Mouse (Mus musculus) intestine, embryonic 14.5 days (tissue): ENCODE data around the gene Kif17. TPM values are rescaled to one million over a fixed set of nuclear protein-coding genes. Genes with fewer than 3 reads are reported as not detected.

ENCODE experiments used
- ATAC-seq: fragments of 200-750 bp; cut with Nextera tagmentation; replicated peaks from 2 replicates; pipeline ENCODE4 v1.8.0; 2017; ENCODE audit warnings: low read depth, moderate number of reproducible peaks, moderate TSS enrichment, moderate library complexity; ENCODE audit not compliant: low FRiP score, low TSS enrichment
- DNase-seq: peaks from one replicate; pipeline ENCODE4 v3.0.0-alpha.2; 2018; ENCODE audit warnings: low spot score
- H3K27ac ChIP-seq: fragments of 300-500 bp; sonication (generic); 2 replicates; pipeline ENCODE4 v1.5.1; 2014; ENCODE audit warnings: low read depth, mild to moderate bottlenecking, control low read depth
- H3K27me3 ChIP-seq: fragments of 300-500 bp; sonication (generic); replicated peaks from 2 replicates; pipeline ENCODE4 v1.6.1; 2014; ENCODE audit warnings: low read length, control low read depth; ENCODE audit not compliant: control insufficient read depth, insufficient read depth
- H3K36me3 ChIP-seq: fragments of 300-500 bp; sonication (generic); 2 replicates; pipeline ENCODE4 v1.6.1; 2014; ENCODE audit warnings: low read length, control low read depth; ENCODE audit not compliant: control insufficient read depth, insufficient read depth
- H3K4me1 ChIP-seq: fragments of 300-500 bp; sonication (generic); replicated peaks from 2 replicates; pipeline ENCODE4 v1.6.1; 2014; ENCODE audit warnings: low read length, control low read depth, mixed read lengths; ENCODE audit not compliant: control insufficient read depth, insufficient read depth
- H3K4me2 ChIP-seq: fragments of 300-500 bp; sonication (generic); 2 replicates; pipeline ENCODE4 v1.6.1; 2014; ENCODE audit warnings: low read length
- H3K4me3 ChIP-seq: fragments of 300-500 bp; sonication (generic); 2 replicates; pipeline ENCODE4 v1.5.1; 2014; ENCODE audit warnings: low read depth, low read length, control low read depth, mixed read lengths
- H3K9ac ChIP-seq: fragments of 300-500 bp; sonication (generic); 2 replicates; pipeline ENCODE4 v1.6.1; 2014; ENCODE audit warnings: mild to moderate bottlenecking, low read length
- H3K9me3 ChIP-seq: fragments of 300-500 bp; sonication (generic); 2 replicates; pipeline ENCODE4 v1.6.1; 2016; ENCODE audit warnings: low read length, control low read depth; ENCODE audit not compliant: control insufficient read depth
- WGBS: fragments of 180-500 bp; shearing (Covaris S2); extraction: QIAGEN DNeasy Blood & Tissue Kit; methylation state at CpG from one replicate; pipeline ENCODE4 v1.1.7; 2014; 5-methylcytosine and 5-hydroxymethylcytosine counted together
- polyA plus RNA-seq: library from polyadenylated mRNA; unstranded; fragments of >200 nt; fragmentation: Nextera tagmentation; extraction: Ambion mirVana; gene quantifications from 2 replicates; pipeline ENCODE4 v1.2.1, GENCODE M21; 2014

The Kif17 gene
- polyA plus RNA-seq, 1 experiment from 2014 or later, result 1.0 TPM

- Histone ChIP-seq H3K27ac (no peak overlapping the region), H3K36me3 (no peaks in the 10 kb centered on the region), H3K9me3 (no peaks in the 10 kb centered on the region), H3K4me3 (peak overlapping the region; percentile 19), H3K4me1 (peaks cover 25% of the 10 kb centered on the region), H3K9ac (no peak overlapping the region), H3K4me2 (peak overlapping the region; percentile 43), H3K27me3 (peaks cover 14% of the 10 kb centered on the region; the same call in 1 of the 2 replicates)
- ATAC-seq, result peak; percentile 17; the same call in 1 of the 2 replicates
- 2% methylated on average over 14 of the region's 14 CpGs for WGBS
- DNase-seq, result peak; percentile 73
These were observed 1.6 kb downstream of the Kif17 start for GRCm38 (mm10) chr4:138251819-138252218.

DNA sequence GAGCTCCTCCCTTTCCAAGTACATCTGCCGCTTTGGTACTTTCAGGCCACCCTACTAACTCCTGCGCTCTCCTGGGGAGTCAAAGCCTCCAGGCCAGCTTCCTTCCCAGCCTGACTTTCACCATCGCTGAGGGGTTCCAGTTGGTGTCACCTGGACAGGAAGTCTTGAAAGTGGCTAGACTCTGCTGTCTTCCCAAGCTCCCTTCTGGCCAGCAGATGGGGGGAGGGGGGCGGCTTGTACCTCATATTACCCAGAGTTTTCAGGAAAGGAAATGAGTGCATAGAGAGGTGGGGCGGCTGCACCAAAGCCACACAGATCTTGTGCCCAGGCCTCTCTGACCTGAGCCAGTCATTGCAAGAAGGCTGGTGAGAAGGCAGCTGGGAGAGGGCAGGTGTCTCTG lies 2.0 kb downstream of the Kif17 start:
- ATAC-seq (no peak), DNase-seq (no peak)
- Histone ChIP-seq H3K27ac (no peak overlapping the region), H3K4me1 (peaks cover 25% of the 10 kb centered on the region), H3K4me3 (peak overlapping the region; percentile 19), H3K36me3 (no peaks in the 10 kb centered on the region), H3K27me3 (peaks cover 14% of the 10 kb centered on the region; the same call in 1 of the 2 replicates), H3K9ac (no peak overlapping the region), H3K4me2 (peak overlapping the region; percentile 43), H3K9me3 (no peaks in the 10 kb centered on the region)
- WGBS, result 15% methylated on average over 5 of the region's 5 CpGs

DNA sequence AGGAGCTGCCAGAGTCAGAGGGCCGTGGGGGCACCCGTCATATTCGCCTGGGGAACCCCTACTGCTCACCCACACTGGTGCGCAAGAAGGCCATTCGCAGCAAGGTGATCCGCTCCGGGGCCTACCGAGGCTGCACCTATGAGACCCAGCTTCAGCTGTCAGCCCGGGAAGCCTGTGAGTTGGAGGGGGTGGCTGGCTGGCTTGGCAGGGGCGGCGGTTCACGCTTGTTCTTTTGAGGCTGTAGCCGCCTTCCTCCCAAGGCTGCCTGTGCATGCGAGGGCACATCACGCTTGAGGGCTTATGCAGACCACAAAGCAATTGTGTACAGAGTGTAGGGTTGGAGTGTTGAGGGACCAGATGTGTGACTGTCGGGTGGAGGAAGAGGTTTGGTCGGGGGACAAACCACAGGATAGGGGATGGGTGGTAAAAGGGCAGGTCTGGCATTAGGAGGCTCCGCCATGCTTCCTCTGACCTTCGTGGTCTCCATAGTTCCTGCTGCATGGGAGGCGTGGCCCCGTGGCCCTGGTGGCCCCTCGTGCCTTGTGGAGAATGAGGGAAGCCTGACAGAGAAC lies 7.0 kb downstream of the Kif17 start:
- no peak overlapping the region for H3K4me3 ChIP-seq
- no peak overlapping the region for H3K9ac ChIP-seq
- H3K9me3 ChIP-seq, result no peaks in the 10 kb centered on the region
- no peak for ATAC-seq
- H3K36me3 ChIP-seq, result no peaks in the 10 kb centered on the region
- H3K27ac ChIP-seq, result no peak overlapping the region
- 83% methylated on average over 22 of the region's 22 CpGs for WGBS
- H3K4me1 ChIP-seq, result peaks cover 4% of the 10 kb centered on the region
- no peaks in the 10 kb centered on the region for H3K27me3 ChIP-seq
- no peak overlapping the region for H3K4me2 ChIP-seq
- DNase-seq, result no peak

DNA sequence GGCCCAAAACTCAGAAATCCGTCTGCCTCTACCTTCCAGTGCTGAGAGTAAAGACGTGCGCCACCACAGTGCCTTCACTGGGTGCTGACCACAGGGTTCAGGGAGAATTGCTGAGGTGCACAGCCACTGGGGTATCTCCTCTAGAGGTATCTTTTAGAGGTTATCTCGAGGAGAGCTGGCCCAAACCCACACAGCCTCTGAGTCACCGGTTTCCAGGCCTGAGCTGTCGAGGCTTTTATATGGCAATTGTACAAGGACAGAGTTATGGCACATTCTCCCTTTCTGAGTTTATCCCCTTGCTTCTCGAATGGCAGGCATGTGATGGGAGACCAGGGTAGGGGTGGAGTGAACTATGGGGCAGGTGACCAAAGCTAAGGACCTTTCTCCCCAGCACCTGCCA lies 8.4 kb downstream of the Kif17 start:
- H3K27me3 ChIP-seq, result peaks cover 8% of the 10 kb centered on the region
- DNase-seq, result no peak
- H3K4me1 ChIP-seq, result no peaks in the 10 kb centered on the region
- no peak for ATAC-seq
- H3K9me3 ChIP-seq, result no peaks in the 10 kb centered on the region
- H3K27ac ChIP-seq, result no peak overlapping the region
- no peaks in the 10 kb centered on the region for H3K36me3 ChIP-seq
- no peak overlapping the region for H3K4me2 ChIP-seq
- H3K4me3 ChIP-seq, result no peak overlapping the region
- 81% methylated on average over 7 of the region's 7 CpGs for WGBS
- no peak overlapping the region for H3K9ac ChIP-seq

- no peaks in the 10 kb centered on the region for H3K36me3 ChIP-seq
- H3K4me1 ChIP-seq, result no peaks in the 10 kb centered on the region
- DNase-seq (no peak), ATAC-seq (no peak)
- H3K9ac ChIP-seq, result no peak overlapping the region
- no peak overlapping the region for H3K27ac ChIP-seq
- H3K27me3 ChIP-seq, result peaks cover 12% of the 10 kb centered on the region
- WGBS, result 78% methylated on average over 5 of the region's 5 CpGs
- no peaks in the 10 kb centered on the region for H3K9me3 ChIP-seq
- no peak overlapping the region for H3K4me2 ChIP-seq
- no peak overlapping the region for H3K4me3 ChIP-seq
These were observed 9.2 kb downstream of the Kif17 start for GRCm38 (mm10) chr4:138259482-138259881.

DNA sequence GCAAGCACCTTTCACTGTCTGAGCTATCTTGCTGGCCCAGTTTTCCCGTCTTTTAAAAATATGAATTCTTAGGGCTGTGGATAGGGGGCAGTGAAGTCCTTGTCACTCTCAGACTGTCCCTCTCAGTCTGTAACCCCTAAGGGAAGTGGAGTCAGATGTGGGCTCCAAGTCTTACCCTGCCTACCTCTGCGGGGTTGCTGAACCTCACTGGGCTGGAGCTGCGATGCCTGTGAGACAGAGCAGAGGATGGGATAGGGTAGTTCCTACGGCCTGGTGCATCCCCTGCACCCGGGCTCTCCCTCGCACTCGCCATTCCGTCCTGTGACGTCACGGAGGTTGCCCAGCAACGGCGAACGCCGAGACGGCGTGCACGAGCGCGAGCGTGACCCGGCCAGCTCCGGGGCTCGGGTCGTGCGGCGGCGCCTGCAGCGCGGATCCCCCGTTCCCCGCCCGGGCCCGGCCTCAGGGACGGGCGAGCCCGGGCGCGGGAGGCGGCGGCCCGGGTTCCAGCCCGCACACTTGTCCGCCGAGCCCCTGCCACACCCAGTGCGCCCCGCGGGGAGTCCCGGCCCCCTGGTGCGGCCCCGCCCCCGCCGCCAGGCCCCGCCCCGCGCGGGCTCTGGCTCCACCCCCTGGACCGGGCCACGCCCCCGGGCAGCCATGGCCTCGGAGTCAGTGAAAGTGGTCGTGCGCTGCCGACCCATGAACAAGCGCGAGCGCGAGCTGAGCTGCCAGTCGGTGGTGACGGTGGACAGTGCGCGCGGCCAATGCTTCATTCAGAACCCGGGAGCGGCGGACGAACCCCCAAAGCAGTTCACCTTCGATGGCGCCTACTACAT lies 11.8 kb downstream of the Kif17 start:
- H3K27ac ChIP-seq, result no peak overlapping the region
- H3K36me3 ChIP-seq, result no peaks in the 10 kb centered on the region
- peak; percentile 98 for DNase-seq
- peak overlapping the region; percentile 58 for H3K4me3 ChIP-seq
- no peaks in the 10 kb centered on the region for H3K4me1 ChIP-seq
- under 1% methylated on average over 49 of the region's 78 CpGs for WGBS
- H3K27me3 ChIP-seq, result peaks cover 12% of the 10 kb centered on the region
- peak overlapping the region; percentile 23; the same call in 1 of the 2 replicates for H3K9ac ChIP-seq
- H3K4me2 ChIP-seq, result peak overlapping the region; percentile 89
- H3K9me3 ChIP-seq, result no peaks in the 10 kb centered on the region
- peak; percentile 91 for ATAC-seq

GRCm38 (mm10) chr4:138267869-138268268 lies 17.6 kb downstream of the Kif17 start:
- ATAC-seq, result no peak
- Histone ChIP-seq H3K4me2 (no peak overlapping the region), H3K9me3 (no peaks in the 10 kb centered on the region), H3K4me1 (no peaks in the 10 kb centered on the region), H3K36me3 (no peaks in the 10 kb centered on the region), H3K27me3 (peaks cover 10% of the 10 kb centered on the region), H3K4me3 (no peak overlapping the region), H3K9ac (no peak overlapping the region), H3K27ac (no peak overlapping the region)
- 77% methylated on average over 10 of the region's 10 CpGs for WGBS
- no peak for DNase-seq

- Histone ChIP-seq H3K4me3 (no peak overlapping the region), H3K9ac (no peak overlapping the region), H3K36me3 (no peaks in the 10 kb centered on the region), H3K9me3 (no peaks in the 10 kb centered on the region), H3K4me2 (no peak overlapping the region), H3K4me1 (no peaks in the 10 kb centered on the region), H3K27me3 (no peaks in the 10 kb centered on the region), H3K27ac (no peak overlapping the region)
- WGBS, result 62% methylated on average over 14 of the region's 14 CpGs
- no peak for DNase-seq
- 0 out of 2 replicates have a peak, but pooled peaks have one; percentile 17 for ATAC-seq
These were observed 22.1 kb downstream of the Kif17 start for GRCm38 (mm10) chr4:138272011-138272997.
